Mouse (Mus musculus) heart, adult 2 months (tissue): ENCODE measurements at regions not wholly inside any gene's neighbourhood (a gene's known extent, or its start where the extent isn't known, plus 50 kb on each side); places are given as distances from the start of the nearest gene placed in this dataset.

Experiments
- CTCF ChIP-seq: fragments of 200-600 bp; IDR thresholded peaks from 2 replicates; pipeline ENCODE4 v1.8.1; 2022; ENCODE audit warnings: antibody characterized with exemption, mild to moderate bottlenecking, moderate library complexity
- EP300 ChIP-seq: fragments of 200-500 bp; IDR thresholded peaks from 2 replicates; pipeline ENCODE4 v1.6.1; 2011; ENCODE audit warnings: low read depth, low read length, control low read depth; ENCODE audit not compliant: insufficient read depth
- POLR2A ChIP-seq: fragments of 200-500 bp; IDR thresholded peaks from 2 replicates; pipeline ENCODE4 v1.6.1; 2011; ENCODE audit warnings: mild to moderate bottlenecking, low read depth, low read length, control low read depth; ENCODE audit not compliant: insufficient read depth

- TF ChIP-seq POLR2A (no peak), CTCF (no peak), EP300 (no peak)
Measured at GRCm38 (mm10) chr4:75572603-75573002, 294.5 kb upstream of the Dmac1 start.
